Mouse (Mus musculus) mesoderm, embryonic 11.5 days (tissue): ENCODE measurements at regions not wholly inside any gene's neighbourhood (a gene's known extent, or its start where the extent isn't known, plus 50 kb on each side); places are given as distances from the start of the nearest gene placed in this dataset.

Experiments used
- DNase-seq: peaks from one replicate; pipeline ENCODE4 v3.0.0-alpha.2; 2012; ENCODE audit warnings: low read depth, low spot score

GRCm38 (mm10) chrX:99548284-99549019 is 77.4 kb upstream of the Pja1 start:
- no peak for DNase-seq

GRCm38 (mm10) chrX:99544410-99544809 is 73.3 kb upstream of the Pja1 start:
- no peak for DNase-seq

GRCm38 (mm10) chrX:99541916-99542315 is 70.8 kb upstream of the Pja1 start:
- no peak for DNase-seq

- DNase-seq, result no peak
These were observed 69.1 kb upstream of the Pja1 start for GRCm38 (mm10) chrX:99540087-99540576.

- no peak for DNase-seq
These were observed 68.6 kb upstream of the Pja1 start for GRCm38 (mm10) chrX:99539684-99540083.

GRCm38 (mm10) chrX:99537814-99538213 is 66.7 kb upstream of the Pja1 start:
- DNase-seq, result no peak

GRCm38 (mm10) chrX:99534922-99535321 is 63.8 kb upstream of the Pja1 start:
- DNase-seq, result no peak

GRCm38 (mm10) chrX:99531154-99531553 is 60.1 kb upstream of the Pja1 start:
- no peak for DNase-seq

- DNase-seq, result no peak
These were observed 59.4 kb upstream of the Pja1 start for GRCm38 (mm10) chrX:99530511-99530910.

GRCm38 (mm10) chrX:99523306-99523705 is 52.2 kb upstream of the Pja1 start:
- DNase-seq, result no peak

- DNase-seq, result peak; percentile 81
These were observed 51.8 kb upstream of the Pja1 start for GRCm38 (mm10) chrX:99522830-99523229.

GRCm38 (mm10) chrX:99522289-99522688 is 51.2 kb upstream of the Pja1 start:
- peak; percentile 68 for DNase-seq

- DNase-seq, result no peak
These were observed 50.8 kb upstream of the Pja1 start for GRCm38 (mm10) chrX:99521866-99522265.
